Mouse (Mus musculus): ENCODE data around the gene Commd4.
A peak's percentile ranks its signal among the peaks of the same experiment; 100 is the strongest.

Gene Commd4

GRCm38 (mm10) chr9:57141417-57142353, 16.4 kb downstream of the Commd4 start:
- no peak for DNase-seq (ENCODE audit: extremely low spot score)

- DNase-seq (ENCODE audit: extremely low spot score): no peak
Measured at GRCm38 (mm10) chr9:57139571-57139970, 18.6 kb downstream of the Commd4 start.

- DNase-seq (ENCODE audit: extremely low spot score): no peak
Measured at GRCm38 (mm10) chr9:57139110-57139509, 19.0 kb downstream of the Commd4 start.

- DNase-seq (ENCODE audit: extremely low spot score): no peak
Measured at GRCm38 (mm10) chr9:57138507-57138906, 19.6 kb downstream of the Commd4 start.

- DNase-seq (ENCODE audit: extremely low spot score): no peak
Measured at GRCm38 (mm10) chr9:57137777-57138176, 20.4 kb downstream of the Commd4 start.

- no peak for DNase-seq (ENCODE audit: extremely low spot score)
Measured at GRCm38 (mm10) chr9:57137246-57137645, 20.9 kb downstream of the Commd4 start.

- peak; percentile 90 for DNase-seq (ENCODE audit: extremely low spot score)
Measured at GRCm38 (mm10) chr9:57130577-57131433, 27.3 kb downstream of the Commd4 start, which contains the start of gene Man2c1. Gene Man2c1 (plus strand): TSS chr9:57130690.

- no peak for DNase-seq (ENCODE audit: extremely low spot score)
Measured at GRCm38 (mm10) chr9:57129641-57130040, 28.5 kb downstream of the Commd4 start.

GRCm38 (mm10) chr9:57117261-57117755, 40.8 kb downstream of the Commd4 start:
- DNase-seq (ENCODE audit: extremely low spot score): no peak

All from embryo, embryonic 9.5 days (tissue).